8 mouse cellular contexts compared by ENCODE assay signal in the genomic region with DNA sequence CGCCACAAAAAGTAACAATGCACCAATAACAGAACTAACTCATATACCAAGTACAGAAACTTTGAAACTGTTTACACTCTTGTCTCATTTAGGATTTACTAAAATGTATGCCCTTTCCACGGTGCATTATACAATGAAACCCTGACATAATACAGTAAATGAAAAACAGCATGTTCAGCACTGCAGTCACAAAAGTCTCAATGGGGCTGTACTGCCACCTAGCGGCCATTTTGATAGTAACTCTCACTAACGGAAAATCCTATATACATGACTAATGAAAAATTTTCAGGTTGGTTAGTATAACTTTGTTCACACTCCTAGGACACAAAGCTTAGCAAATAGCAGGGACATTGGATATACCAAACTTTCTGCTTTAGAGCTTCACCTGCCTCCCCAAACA. TPM values are rescaled to one million over a fixed set of nuclear protein-coding genes. Genes with fewer than 3 reads are reported as not detected.
DNase-seq lines count a peak whose midpoint lies in the region; ATAC-seq and TF ChIP-seq lines count a peak whose summit lies in the region.
"Had no signal": no experiment of that assay in that cellular context is flagged by ENCODE, and none has a peak within 500 bp of the region (broad histone marks: within the 10 kb centered on the region; RNA-seq: fewer than 3 reads in every experiment).

No protein-coding gene starts in this region.

- peak; percentile 93 for TF ChIP-seq CTCF in liver, postnatal 0 days (IDR thresholded peaks at IDR 0.05; ENCODE audit: low read depth)

- peak; percentile 24; the same call in 1 of the 2 replicates for ATAC-seq in forebrain, embryonic 15.5 days (replicated peaks)
- no peak for ATAC-seq in liver, postnatal 0 days

- no peak overlapping the region for H3K4me3 ChIP-seq in forebrain, embryonic 15.5 days
- no peak overlapping the region for H3K4me3 ChIP-seq in liver, postnatal 0 days (ENCODE audit: low read depth, low read length)
- H3K4me3 ChIP-seq: limb, embryonic 12.5 days had no signal

- no peak overlapping the region for H3K9ac ChIP-seq in forebrain, embryonic 15.5 days (replicated peaks)
- no peak overlapping the region for H3K9ac ChIP-seq in liver, postnatal 0 days (replicated peaks)
- H3K9ac ChIP-seq: limb, embryonic 12.5 days had no signal

- no peak overlapping the region for H3K27ac ChIP-seq in forebrain, embryonic 15.5 days (replicated peaks)
- H3K27ac ChIP-seq in liver, postnatal 0 days (ENCODE audit: low read depth), result no peak overlapping the region
- H3K27ac ChIP-seq: limb, embryonic 12.5 days had no signal

- 25% methylated on average over 4 of the region's 4 CpGs for WGBS in forebrain, embryonic 15.5 days
- 22% methylated on average over 4 of the region's 4 CpGs for WGBS in liver, postnatal 0 days (ENCODE audit: insufficient replicate concordance)

- H3K4me1 ChIP-seq in forebrain, embryonic 15.5 days, result peaks cover 8% of the 10 kb centered on the region; the same call in 1 of the 2 replicates
- peaks cover 18% of the 10 kb centered on the region for H3K4me1 ChIP-seq in liver, postnatal 0 days (ENCODE audit: insufficient read depth)

- no peaks in the 10 kb centered on the region for H3K9me3 ChIP-seq in forebrain, embryonic 15.5 days
- H3K9me3 ChIP-seq in liver, postnatal 0 days (ENCODE audit: low read length), result no peaks in the 10 kb centered on the region
- H3K9me3 ChIP-seq: limb, embryonic 12.5 days had no signal

- no peak for TF ChIP-seq EP300 in liver, postnatal 0 days (IDR thresholded peaks at IDR 0.05; ENCODE audit: low read depth)

- H3K27me3 ChIP-seq in forebrain, embryonic 15.5 days, result no peaks in the 10 kb centered on the region
- H3K27me3 ChIP-seq in liver, postnatal 0 days (ENCODE audit: insufficient read depth, low read length), result no peaks in the 10 kb centered on the region
- H3K27me3 ChIP-seq: limb, embryonic 12.5 days had no signal

- H3K4me2 ChIP-seq in forebrain, embryonic 15.5 days (replicated peaks), result no peak overlapping the region
- H3K4me2 ChIP-seq in liver, postnatal 0 days (ENCODE audit: low read depth, low read length), result no peak overlapping the region
- H3K4me2 ChIP-seq: limb, embryonic 12.5 days had no signal

- H3K36me3 ChIP-seq in forebrain, embryonic 15.5 days, result no peaks in the 10 kb centered on the region
- H3K36me3 ChIP-seq in liver, postnatal 0 days (replicated peaks; ENCODE audit: insufficient read depth, low read length), result no peaks in the 10 kb centered on the region
- H3K36me3 ChIP-seq: limb, embryonic 12.5 days had no signal

- peak; percentile 74 for DNase-seq in CD4-positive helper T cell, adult 2 months (ENCODE audit: low read depth, low spot score)
- DNase-seq in ES-CJ7 (ENCODE audit: low read depth, low spot score), result peak; percentile 63
- DNase-seq in cerebellum, adult 11 months, result peak; percentile 62
- peak; percentile 82 for DNase-seq in kidney, postnatal 14 days
- peak; percentile 84 for DNase-seq in liver, postnatal 0 days
- DNase-seq in retina, postnatal 7 days (ENCODE audit: low read depth, low spot score), result peak; percentile 72

RNA-seq across cellular contexts. Expression of gene Atr, which starts 4.5 kb away (rescaled TPM):
- polyA plus RNA-seq in forebrain, embryonic 15.5 days (2015; fragmentation: Nextera tagmentation; extraction: Ambion mirVana), result 15.6 and 16.2 TPM in 2 replicates
- polyA plus RNA-seq in liver, postnatal 0 days (2015; fragmentation: Nextera tagmentation; extraction: Ambion mirVana), result 3.8 TPM in 2 replicates

RNA-seq across cellular contexts. Expression of gene Pls1, which starts 7.8 kb away (rescaled TPM):
- 2.8 and 3.5 TPM in 2 replicates for polyA plus RNA-seq in forebrain, embryonic 15.5 days (2015; fragmentation: Nextera tagmentation; extraction: Ambion mirVana)
- polyA plus RNA-seq in liver, postnatal 0 days (2015; fragmentation: Nextera tagmentation; extraction: Ambion mirVana), result 19.4 and 20.6 TPM in 2 replicates
